27 mouse cellular contexts compared by ENCODE assay signal in the genomic region with DNA sequence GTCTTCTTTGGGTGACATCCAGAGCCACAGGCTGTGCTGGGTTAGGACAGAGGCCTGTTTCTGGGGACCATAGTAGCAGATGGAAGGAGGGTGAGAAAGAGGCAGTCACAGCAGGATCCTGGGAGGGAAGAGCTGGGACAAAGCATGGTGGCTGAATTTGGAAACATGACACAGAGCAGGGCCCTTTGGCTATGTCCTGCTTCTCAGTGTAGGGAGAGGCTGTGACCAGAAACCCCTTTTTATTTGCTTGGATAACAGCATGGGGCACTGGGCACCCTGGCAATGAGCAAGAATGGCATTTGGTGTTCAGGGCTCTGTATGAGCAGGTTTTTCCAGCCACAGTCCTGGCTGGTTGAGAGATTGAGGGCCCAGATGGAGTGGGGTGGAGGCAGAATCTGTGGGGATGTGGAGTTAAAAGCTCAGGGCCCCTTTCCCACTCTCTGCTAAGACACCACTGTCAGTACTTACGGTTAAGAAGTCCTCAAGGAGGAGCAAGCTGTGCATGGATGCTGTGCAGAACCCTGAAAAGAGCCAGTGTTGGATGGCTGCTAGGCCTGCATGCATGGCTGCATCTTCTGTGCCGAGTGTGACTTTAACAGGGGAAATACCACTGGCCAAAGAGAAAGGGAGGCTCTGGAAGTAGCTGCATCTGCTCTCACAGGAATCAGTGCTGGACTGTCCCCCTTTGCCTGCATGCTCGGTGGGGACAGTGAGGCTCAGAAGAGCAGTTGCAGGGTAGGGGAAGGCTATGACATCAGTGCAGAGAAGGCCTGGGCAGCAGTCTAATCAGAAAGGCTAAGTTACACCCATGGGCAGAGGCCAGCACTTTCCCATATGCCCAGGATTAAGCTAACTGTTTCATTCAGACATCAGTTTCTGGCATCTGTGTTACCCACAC. TPM values are rescaled to one million over a fixed set of nuclear protein-coding genes. Genes with fewer than 3 reads are reported as not detected.
DNase-seq lines count a peak whose midpoint lies in the region; ATAC-seq lines count a peak whose summit lies in the region.
"Had no signal": no experiment of that assay in that cellular context is flagged by ENCODE, and none has a peak within 500 bp of the region (broad histone marks: within the 10 kb centered on the region; RNA-seq: fewer than 3 reads in every experiment).

No protein-coding gene starts in this region.

- H3K36me3 ChIP-seq in midbrain, embryonic 12.5 days: no peaks in the 10 kb centered on the region
- H3K36me3 ChIP-seq: G1E; hindbrain, embryonic 15.5 days; limb, embryonic 12.5 days; liver, embryonic 13.5 days had no signal

- peak; percentile 96 for DNase-seq in brain, adult 2 months (ENCODE audit: low read depth, low spot score)
- peak; percentile 92 for DNase-seq in cerebellum, adult 11-12 months
- DNase-seq in cerebellum, postnatal 25 days: peak; percentile 80 to 83
- no peak for DNase-seq in testis, postnatal 14 days (ENCODE audit: low spot score)
- DNase-seq in left cerebral cortex, adult 18-20 months (ENCODE audit: low spot score in 2 of 2): no peak
- DNase-seq: adrenal gland, adult 2 months; heart, adult 11 months; kidney, adult 11 months; liver, embryonic 13.5 days; retina, postnatal 1 day; right cerebral cortex, postnatal 4 days; thymus, postnatal 25 days had no signal

- peak overlapping the region; percentile 6; the same call in 1 of the 2 replicates for H3K4me2 ChIP-seq in midbrain, embryonic 12.5 days (replicated peaks)
- H3K4me2 ChIP-seq: hindbrain, embryonic 15.5 days; limb, embryonic 12.5 days; liver, embryonic 13.5 days had no signal

- no peaks in the 10 kb centered on the region for H3K9me3 ChIP-seq in midbrain, embryonic 12.5 days
- H3K9me3 ChIP-seq: G1E; hindbrain, embryonic 15.5 days; limb, embryonic 12.5 days; liver, embryonic 13.5 days; megakaryocyte, embryonic 14.5 days had no signal

- no peak overlapping the region for H3K9ac ChIP-seq in midbrain, embryonic 12.5 days (replicated peaks)
- H3K9ac ChIP-seq: hindbrain, embryonic 15.5 days; limb, embryonic 12.5 days; liver, embryonic 13.5 days had no signal

- peaks cover 48% of the 10 kb centered on the region for H3K27me3 ChIP-seq in midbrain, embryonic 12.5 days
- H3K27me3 ChIP-seq: hindbrain, embryonic 15.5 days had no signal

- H3K27ac ChIP-seq in midbrain, embryonic 12.5 days (replicated peaks): peak overlapping the region; percentile 68
- H3K27ac ChIP-seq: hindbrain, embryonic 15.5 days; kidney, postnatal 0 days; layer of hippocampus, adult 2 months; left cerebral cortex, adult 2 months; limb, embryonic 12.5 days; liver, embryonic 13.5 days had no signal

- H3K4me1 ChIP-seq in midbrain, embryonic 12.5 days: peaks cover 26% of the 10 kb centered on the region
- H3K4me1 ChIP-seq: limb, embryonic 12.5 days; liver, embryonic 13.5 days; megakaryocyte, embryonic 14.5 days had no signal

- H3K4me3 ChIP-seq in midbrain, embryonic 12.5 days: no peak overlapping the region
- H3K4me3 ChIP-seq: hindbrain, embryonic 15.5 days; layer of hippocampus, adult 2 months; left cerebral cortex, adult 2 months; limb, embryonic 12.5 days; liver, embryonic 13.5 days; megakaryocyte, embryonic 14.5 days had no signal

- ATAC-seq in midbrain, embryonic 12.5 days (ENCODE audit: low FRiP score, low read depth): peak; percentile 45
- no peak for ATAC-seq in granulocyte monocyte progenitor cell, adult 5-6 weeks (replicated peaks; ENCODE audit: poor library complexity, severe bottlenecking)
- ATAC-seq: CD4-positive, CD25-positive, alpha-beta regulatory T cell, adult 4 months; forebrain, embryonic 16.5 days had no signal

- 14% methylated on average over 3 of the region's 3 CpGs for WGBS in midbrain, embryonic 12.5 days

RNA-seq across cellular contexts. Expression of gene En2, which starts 26.0 kb away (rescaled TPM):
- polyA plus RNA-seq in midbrain, embryonic 12.5 days (2016; fragmentation: Nextera tagmentation; extraction: Ambion mirVana): 1.5 and 2.1 TPM in 2 replicates
- total RNA-seq in left cerebral cortex, adult 18-20 months (2021): under 1 TPM; 0.23 to 0.35 TPM
- total RNA-seq in granulocyte monocyte progenitor cell, adult 5-6 weeks (2014; fragmentation: Nextera tagmentation): not detected in 2 replicates
- not detected in 2 replicates for total RNA-seq in granulocyte monocyte progenitor cell, adult 5-6 weeks (2017)
- total RNA-seq: G1E; neutrophil, adult 5-6 weeks had no signal
- polyA plus RNA-seq: CD4-positive, CD25-positive, alpha-beta regulatory T cell, adult 4 months; forebrain, embryonic 16.5 days; G1E; heart, embryonic 14.5 days; kidney, postnatal 0 days; limb, embryonic 12.5 days; liver, embryonic 13.5 days; lung, embryonic 16.5 days had no signal

RNA-seq across cellular contexts. Expression of gene Cnpy1, which starts 54.2 kb away (rescaled TPM):
- 96.7 and 148 TPM in 2 replicates for polyA plus RNA-seq in midbrain, embryonic 12.5 days (2016; fragmentation: Nextera tagmentation; extraction: Ambion mirVana)
- under 1 TPM in 1 of 2 experiments, not detected in 1; 0.19 TPM for total RNA-seq in left cerebral cortex, adult 18-20 months (2021)
- total RNA-seq in granulocyte monocyte progenitor cell, adult 5-6 weeks (2014; fragmentation: Nextera tagmentation): not detected in 2 replicates
- not detected in 2 replicates for total RNA-seq in granulocyte monocyte progenitor cell, adult 5-6 weeks (2017)
- total RNA-seq: adrenal gland, adult 2 months; gastrocnemius, adult 18-20 months; left cerebral cortex, adult 2 months; neutrophil, adult 5-6 weeks had no signal
- polyA plus RNA-seq: adrenal gland, adult 2 months; CD4-positive, CD25-positive, alpha-beta regulatory T cell, adult 4 months; G1E; heart, embryonic 14.5 days; limb, embryonic 12.5 days had no signal

Comparison
In these comparisons a context has a peak if more than half of its experiments do, and no peak if none do; other contexts are left out.
1. DNase-seq: peak in brain, adult 2 months (single experiment), cerebellum, adult 11-12 months (single experiment) and cerebellum, postnatal 25 days (2 of 2); none in testis, postnatal 14 days (single experiment) and left cerebral cortex, adult 18-20 months (0 of 2).